Mouse (Mus musculus): ENCODE measurements around the gene Cxcl1.
"Not testable (repeated sequence)": the region's sequence is repeated elsewhere in the genome, so short reads cannot be mapped to it uniquely, and the experiment has no call there.

The Cxcl1 gene

DNA sequence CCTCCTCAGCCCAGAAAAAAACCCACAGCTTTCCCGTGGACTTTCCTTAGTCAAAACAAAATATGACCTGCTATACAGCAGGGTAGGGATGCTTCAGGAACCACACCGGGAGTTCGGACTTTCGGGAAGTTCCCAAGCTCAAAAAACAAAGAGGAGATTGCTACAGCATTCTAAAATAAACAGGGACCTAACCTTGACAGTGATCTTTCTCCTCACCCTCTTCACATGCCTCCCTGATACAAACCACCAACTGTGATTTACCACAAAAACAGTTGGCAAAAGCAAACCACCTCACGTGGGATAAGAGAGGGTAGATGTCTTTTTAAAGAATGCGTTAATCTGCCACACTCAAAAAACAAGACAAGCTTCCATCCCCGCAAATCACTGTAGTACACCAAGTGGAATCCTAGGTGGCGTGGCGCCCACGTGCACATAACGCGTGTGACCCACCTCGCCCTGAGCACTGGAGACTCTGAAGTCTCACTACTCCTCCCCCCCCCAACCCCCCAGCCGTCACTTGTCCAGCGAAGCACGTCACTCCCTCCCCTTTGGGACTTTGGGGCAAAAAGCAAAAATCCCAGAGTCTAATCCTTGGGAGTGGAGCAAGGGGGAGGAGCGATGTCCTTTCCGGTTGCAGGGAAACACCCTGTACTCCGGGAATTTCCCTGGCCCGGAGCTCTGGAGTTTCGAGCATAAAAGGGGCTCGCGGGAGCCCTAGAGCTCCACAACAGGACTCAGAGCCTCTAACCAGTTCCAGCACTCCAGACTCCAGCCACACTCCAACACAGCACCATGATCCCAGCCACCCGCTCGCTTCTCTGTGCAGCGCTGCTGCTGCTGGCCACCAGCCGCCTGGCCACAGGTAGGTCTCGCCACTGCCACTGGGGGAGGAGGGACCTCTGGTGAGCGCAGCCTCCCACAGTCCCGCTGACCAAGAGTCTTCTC is at the start of gene Cxcl1:
Gene Cxcl1, plus strand, starts transcription at position 723 of the 945 bp plus-strand sequence.
- DNase-seq: no peak

DNA sequence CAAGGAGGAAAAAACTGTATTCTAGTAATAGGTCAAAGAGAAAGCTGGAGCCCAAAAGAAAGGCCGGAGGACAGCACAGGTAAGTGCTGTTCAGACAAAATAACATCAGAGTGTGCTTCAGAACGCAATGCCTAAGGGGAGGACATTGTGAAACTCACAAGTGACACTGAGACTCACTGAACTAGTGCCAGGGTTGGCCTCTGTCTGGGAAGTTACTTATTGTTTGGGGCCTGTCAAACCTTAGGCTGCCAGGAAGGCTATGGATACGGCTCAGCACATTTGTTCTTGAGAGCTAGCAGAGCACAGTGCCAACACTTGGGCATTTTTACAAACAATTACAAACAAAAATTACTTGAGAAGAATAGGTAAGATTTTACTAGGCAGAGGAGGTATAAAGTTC is 47.1 kb upstream of the Cxcl1 start:
- no peak for DNase-seq

DNA sequence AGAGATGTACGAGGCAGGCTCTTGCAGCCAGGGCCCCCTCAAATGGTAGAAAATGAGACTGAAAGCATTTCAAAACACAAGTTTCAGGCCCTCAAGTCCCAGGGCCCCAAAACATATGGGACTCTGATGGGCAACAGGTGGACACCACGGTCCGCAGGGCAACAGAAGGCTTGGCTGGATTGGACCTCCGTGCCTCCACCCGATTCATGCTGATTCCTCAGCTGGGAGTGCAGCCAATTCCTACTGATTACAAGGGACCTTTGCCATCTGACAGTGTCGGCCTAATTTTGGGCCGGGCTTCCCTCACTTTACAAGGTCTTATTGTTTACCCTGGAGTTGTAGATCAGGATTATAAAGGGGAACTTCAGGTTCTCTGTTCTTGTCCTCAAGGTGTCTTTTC is 40.9 kb upstream of the Cxcl1 start:
- peak; percentile 71 for DNase-seq

DNA sequence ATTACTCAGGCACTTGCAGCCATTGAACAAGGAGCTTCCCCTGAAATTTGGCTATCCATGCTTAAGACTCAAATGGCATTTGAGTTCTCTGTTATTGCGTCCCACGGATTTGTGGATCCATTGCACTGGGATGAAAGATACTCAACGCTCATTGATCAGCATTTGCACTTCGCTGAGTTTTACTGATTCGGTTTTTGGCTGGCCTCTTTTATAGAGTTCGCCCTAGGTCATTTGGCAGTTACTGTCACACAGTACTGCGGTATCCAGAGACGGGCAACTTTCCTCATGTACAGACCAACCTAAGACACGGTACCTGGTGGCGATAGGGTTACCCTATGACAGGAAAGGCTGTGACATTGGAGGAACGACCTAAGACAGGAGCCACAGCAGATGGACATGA is 39.6 kb upstream of the Cxcl1 start:
- not testable (repeated sequence) for DNase-seq

DNA sequence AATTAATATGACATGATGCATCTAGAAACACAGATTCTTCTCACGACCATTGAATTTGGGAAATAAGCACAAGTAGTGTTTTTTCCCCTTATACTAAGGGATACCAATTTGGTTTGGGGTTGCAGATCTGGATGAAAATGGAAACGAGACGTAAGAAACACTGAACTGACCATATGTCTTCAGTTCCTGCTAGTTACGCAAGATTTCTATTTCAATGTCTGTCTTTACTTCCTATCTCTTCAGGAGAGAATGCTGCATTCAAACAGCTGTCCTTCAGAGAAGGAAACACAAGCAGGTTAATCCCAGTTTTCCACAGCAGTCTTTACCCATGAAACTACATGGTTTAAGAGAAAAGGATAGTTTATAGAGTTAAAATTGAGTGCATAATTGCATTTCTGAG is 37.8 kb upstream of the Cxcl1 start:
- DNase-seq: no peak

DNA sequence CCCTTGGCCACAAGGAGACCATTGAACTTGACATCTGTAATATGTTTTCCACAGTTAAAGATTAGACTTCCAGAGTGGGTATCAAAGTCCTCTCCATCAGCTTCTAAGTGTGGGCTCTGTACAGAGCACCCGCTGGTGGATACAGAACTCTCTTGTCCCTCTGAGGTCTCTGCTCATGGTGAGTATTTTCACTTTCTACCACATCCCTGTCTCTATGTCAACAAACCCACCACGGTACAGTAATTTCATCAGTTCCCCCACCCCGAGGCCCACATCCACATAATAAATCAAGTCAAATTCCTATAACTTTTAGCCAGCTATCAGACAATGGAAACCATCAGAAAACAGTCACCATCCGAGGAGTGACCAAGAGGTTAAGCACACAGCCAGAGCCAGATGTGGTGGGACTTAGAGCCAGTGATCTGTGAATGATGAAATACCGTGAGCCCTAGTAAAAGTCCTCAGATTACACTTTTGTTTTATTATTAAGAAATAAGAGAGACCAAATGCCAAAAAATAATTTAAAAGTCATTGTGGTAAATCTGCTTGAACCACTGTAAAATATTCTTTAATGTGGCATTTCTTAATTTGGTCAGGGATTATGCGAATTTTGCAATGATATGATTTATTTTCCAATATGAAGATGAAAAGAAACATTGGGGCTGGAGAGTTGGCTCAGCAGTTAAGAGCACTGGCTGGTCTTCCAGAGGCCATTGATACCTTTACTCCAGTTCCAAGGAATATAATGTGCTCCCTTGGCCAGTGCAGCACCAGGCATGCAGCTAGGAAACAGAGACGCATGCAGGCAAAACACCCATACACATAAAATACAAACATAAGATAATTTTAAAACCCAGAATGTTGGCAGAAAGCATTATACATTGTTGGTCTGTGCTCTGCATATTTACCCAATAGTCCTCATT is 35.5 kb upstream of the Cxcl1 start:
- no peak for DNase-seq

DNA sequence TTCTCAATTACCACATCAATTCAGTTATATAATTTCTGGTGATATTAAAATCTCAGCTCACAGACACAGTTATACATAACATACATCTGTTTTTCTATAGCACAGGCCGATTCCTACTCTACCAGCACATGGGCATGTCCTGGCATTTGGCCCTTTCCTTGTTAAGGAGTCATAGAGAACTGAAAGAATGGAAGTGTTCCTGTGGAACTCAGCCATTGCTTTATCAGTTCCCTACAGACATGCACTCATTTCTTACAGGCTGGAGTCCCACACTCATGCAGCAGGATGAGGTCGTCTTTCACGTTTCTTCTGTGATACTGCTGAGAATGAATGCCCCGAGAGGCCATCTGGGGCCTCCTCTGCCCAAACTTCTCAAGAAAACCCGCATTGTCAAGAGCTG is 33.6 kb upstream of the Cxcl1 start:
- DNase-seq: no peak

DNA sequence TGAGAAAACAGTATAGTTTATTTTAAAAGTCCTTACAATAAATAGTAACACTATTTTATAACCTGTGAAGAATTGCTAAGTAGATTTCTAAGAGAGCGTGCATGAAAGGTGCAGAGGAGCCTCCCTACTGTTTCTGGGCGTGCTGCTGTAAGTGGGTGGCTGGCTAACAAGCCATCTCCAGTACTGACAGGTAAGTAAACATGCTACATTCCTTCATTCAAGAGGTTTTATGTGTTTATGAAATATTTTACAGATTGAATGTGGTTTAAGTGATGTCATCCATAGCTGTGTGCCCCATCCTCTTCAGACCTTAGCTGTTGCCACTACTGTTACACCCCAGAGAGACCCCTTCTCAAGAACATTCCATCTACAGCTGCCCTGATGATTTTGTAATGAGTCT is 32.6 kb upstream of the Cxcl1 start:
- DNase-seq: no peak

DNA sequence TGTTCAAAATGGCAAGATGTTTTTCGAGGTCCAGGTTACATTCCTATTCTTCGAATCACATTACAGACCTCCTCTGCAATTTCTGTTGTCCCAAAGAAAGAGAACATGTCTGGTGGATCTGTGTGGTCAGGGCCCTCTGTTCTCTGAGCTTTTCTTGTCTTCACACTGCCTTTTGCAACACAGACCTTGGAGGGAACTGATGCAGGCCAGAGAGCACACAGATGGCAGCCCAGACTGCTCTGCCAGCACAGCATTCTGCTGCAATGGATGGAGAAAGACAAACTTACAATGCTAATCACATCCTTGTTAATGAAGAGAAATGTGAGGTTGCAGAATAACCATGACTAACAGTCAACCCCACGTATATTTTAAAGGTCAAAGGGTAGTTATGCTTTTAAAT is 32.0 kb upstream of the Cxcl1 start:
- DNase-seq: no peak

DNA sequence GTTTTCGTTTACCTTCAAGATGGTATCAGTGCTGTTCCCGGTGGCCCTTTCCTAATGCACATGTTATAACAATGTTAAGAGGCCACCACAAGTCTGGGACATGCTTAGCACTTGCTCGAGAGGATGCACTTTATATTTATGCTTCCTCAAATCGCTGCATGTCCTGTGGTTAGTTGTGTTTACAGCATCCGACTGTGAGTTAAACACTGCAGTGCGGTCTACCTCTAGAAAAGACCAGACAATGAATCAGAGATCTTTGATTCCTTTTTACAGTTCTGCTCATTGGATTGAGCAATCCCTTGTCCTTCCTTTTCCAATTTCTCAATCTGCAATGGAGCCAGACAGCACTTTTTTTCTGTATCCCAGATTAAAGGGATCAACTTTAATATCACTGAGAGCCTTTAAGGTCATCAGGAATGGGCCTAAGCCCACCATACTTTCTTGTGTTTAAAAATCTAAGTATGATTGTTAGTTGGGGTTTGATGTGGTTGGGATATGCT is 29.1 kb upstream of the Cxcl1 start:
- DNase-seq: no peak

DNA sequence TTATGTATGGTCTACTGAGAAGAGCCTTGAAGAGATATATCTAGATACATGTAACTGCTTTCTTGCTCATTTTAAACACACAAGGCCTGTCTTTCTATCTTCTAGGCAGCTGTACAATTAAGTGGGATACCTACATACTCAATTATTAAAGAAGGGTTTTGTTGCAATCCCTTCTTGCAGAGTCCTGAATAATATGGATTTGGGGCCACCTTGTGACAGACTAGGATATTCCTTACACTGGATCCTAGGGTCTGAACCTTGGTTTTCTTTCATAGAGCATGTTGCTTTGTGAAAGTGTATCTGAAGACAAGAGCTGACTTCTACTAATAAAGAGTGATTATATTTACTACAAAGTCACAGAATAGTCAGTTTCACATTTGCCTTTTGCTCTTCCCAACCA is 24.3 kb upstream of the Cxcl1 start:
- no peak for DNase-seq

DNA sequence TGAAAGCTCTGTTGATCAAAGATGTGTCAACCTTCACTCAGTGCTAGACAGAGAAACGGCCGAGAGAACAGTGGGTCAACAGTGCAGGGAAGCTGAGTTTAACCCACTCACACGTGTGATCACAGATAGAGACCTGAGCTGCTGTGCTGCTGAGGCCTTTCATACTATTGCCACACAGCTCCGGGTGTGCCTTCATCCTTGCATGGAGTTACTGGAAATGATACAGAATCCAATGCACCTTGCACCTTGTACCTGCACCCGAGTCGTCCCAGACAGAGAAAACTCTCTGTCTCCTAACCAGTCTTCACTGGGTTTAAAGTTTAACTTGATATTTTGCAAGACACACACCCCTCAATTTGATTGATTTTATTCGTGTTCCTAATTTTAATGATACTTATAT is 18.7 kb upstream of the Cxcl1 start:
- DNase-seq: no peak

DNA sequence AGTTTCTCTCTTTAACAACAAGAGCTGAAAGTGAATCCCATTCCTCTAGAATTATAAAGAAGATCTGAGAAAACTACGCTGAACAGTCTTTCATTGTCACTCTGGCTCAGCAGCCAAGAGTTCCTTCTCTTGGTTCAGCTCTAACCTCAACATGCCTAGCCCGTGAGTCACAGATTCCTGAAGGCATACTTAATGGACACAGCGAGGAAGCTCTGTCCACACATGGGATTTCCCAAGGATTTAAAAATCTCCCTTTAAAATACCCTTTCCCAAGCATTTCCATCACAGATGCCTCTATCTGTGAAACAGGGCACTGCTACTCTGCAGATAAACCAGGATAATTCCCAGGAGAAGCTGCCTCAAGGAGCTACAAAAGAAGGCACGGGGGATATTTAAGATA is 15.0 kb upstream of the Cxcl1 start:
- DNase-seq: no peak

DNA sequence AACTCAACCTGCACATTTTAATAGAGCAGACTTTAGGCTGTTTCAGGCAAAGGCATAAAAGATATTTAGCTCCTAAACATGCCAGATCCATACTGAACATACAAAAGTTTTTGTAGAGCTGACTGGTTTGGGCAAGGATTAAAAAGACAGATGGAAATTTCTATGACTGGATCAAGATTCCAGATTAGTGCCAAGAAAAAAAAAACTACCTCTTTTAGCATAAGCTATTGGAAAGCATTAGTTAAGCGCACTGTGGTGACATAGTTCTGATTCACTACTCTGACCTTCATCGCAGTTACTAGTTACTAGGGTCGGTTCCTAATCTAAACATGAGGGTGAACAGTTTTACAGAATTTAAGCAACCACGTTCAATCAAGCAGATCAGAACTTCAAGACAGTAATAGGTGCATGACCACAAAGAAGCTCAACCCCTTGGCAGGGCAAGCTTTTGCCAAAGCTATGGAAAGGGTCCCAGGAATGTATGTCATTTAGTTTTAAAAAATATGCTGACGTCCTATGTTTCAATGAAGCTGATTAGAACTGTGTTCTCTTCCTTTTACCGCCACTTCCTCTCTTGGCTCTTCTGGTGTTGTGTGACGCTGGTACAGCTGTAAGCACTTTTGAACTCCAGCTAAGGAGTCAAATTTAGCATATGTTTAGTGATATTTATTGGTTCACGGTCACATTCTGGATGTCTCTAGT is 14.4 kb upstream of the Cxcl1 start:
- DNase-seq: no peak

DNA sequence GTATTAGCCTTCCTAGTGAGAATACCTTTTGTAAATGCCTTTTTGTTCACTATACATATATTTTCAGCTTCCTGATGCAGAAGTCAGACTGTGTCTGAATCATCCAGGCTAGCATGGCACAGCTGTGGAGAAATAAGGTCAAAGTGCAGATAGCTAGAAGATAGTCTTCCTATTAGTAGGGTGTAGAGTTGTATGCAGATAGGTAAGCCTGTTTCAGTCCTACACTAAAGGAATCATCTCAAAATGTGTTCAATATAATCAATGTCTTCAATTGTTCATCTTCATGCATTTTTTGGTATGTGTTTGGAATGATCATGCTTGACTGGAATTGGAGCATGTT is 13.9 kb upstream of the Cxcl1 start:
- DNase-seq: no peak

DNA sequence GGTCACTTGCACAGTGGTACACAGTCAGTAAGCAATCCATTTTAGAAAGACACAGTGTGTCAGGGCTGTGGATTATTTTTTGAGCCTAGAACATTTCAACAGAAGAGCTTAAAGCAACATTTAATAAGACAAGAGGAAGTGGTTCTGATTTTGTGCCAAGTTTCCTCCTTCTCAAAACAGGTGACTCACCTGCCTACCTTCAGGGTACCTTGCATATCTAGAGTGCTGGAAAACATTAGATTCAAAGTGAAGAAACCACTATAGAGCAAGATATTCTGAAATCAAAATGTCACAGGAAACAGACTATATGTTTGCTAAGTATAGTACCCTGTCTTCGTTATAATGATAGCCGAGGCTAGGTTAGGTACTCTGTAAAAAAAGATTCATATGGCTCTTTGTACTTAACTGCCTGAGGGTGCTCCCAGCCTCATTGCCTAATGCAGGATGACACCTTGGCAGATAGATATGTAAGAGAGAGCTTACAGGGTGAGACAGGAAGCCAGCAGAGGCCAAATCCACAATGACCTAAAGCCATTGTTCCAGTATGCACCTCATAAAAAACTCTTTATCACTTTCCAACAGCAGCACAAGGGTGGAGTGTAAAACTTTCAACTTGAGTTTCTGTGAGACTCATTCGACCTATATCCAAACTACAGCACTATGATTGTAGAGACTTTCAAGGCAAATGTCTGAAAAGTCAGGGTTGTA is 11.6 kb upstream of the Cxcl1 start:
- DNase-seq: no peak

DNA sequence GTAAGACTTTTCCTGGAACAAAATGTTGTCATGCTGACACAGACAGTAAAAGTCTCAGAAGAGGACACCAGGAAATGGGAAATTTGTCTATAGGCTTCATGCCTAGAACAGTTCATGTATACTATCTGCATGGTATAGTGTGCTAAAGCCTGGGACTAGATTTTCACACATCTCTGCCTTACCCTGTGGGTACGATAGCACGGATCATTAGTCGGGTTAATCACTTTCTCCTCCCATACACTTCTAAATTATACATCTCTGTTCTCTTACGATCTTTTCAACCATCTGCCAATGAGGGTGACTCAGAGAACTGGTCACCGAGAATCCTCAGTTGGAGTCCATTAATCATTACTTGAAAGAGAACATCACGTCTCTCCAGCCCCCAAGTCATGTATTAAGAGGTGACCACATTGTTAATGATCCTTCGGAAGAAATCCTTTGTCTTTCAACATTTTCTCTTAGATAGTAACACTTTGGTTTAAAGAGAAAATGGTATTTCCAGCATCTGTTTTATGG is 10.6 kb upstream of the Cxcl1 start:
- DNase-seq: no peak

DNA sequence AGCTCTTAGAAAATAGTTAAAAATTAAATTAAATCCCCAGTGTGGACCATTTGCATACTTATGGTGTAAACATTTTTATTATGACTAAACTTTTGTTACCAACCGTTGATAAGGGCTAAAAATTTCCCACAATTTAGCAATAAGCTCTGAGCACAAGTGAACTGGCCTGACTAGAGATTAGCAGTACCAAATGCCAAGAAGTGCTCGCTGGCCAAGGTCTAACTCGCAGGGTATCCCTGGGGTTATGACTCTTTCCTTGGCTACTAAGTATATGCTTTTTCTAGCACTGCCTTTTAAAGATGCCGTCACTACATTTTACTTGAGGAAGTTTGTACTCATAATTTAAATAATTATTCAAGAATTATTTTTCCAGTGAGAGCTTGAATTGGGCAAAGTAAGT is 10.0 kb upstream of the Cxcl1 start:
- no peak for DNase-seq

DNA sequence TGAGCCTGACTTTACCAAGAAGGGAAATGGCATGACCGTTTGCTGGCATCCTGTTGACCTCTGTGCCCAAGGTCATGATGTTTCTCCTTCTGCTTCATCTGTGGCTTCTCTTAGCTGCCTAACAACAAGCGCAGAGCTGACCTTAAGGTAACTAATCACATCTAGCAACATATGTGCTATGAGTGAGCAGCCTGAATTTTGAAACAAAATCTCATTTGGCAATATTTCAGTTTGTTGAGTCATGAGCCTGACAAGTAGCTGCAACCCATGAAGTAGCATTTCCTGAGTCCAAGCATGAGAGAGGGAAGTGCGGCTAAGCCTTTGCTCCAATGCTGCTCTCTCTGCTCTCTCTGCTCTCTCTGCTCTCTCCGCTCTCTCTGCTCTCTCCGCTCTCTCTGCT is 9.4 kb upstream of the Cxcl1 start:
- no peak for DNase-seq

DNA sequence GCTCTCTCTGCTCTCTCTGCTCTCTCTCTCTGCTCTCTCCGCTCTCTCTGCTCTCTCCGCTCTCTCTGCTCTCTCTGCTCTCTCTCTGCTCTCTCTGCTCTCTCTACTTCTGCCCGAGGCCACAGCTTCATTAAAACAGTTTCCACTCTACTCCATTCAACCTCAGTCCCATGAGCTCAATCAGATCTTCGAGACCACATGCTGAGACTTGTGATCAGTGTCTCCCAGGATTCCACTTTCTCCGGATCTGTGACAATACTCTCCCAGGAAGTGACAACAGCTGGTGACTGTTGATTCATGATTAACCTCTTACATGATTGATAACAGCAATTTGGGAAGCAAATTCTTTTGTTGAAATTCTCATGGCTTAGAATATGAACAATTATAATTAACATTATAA is 8.9 kb upstream of the Cxcl1 start:
- DNase-seq: no peak

DNA sequence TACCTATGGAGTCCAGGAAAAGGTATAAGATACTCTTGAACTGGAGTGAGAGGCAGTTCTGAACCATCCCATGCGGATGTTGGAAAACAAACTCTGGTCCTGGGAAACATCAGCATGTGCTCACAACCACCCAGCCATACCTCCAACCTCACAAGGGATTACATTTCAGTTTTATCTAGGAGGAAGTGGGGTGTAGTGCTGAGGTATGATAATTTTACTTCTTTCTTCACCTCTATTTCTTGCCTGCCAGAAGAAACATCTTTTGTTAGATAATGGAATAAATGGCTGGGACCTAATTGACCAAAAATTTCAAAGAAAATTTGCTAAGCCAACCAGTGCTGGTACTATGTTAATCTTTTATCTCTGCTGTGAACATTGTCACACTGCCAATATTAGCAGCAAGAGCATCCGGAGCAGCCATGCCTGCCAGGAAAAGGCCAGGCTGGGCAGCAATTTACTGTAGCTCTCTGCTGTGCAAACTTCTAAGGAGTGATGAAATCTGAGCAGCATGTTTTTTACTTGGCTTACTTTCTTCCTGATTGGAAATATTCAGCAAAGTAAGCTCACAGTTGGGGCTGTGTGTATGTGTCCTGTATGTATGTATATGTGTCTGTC is 6.3 kb upstream of the Cxcl1 start:
- no peak for DNase-seq

DNA sequence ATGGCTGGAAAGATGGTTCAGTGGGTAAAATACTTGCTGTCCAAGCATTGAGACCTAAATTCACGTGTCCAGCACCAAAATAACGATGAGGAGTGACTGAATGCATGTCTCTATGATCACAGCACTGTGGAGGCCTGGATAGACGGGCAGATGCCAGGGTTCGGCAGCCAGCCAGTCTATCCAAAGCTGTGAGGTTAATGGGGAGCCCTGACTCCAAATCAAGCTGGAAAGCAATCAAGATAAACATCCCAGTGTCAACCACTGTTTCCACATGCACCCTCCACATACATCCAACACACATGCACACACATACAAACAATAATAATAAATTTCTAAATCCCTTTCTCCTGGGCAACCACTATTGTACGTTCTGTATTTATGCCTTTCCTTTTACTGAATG is 2.4 kb upstream of the Cxcl1 start:
- DNase-seq: no peak
